Comparison of ENCODE assay signal across 9 mouse cellular contexts in the genomic region with DNA sequence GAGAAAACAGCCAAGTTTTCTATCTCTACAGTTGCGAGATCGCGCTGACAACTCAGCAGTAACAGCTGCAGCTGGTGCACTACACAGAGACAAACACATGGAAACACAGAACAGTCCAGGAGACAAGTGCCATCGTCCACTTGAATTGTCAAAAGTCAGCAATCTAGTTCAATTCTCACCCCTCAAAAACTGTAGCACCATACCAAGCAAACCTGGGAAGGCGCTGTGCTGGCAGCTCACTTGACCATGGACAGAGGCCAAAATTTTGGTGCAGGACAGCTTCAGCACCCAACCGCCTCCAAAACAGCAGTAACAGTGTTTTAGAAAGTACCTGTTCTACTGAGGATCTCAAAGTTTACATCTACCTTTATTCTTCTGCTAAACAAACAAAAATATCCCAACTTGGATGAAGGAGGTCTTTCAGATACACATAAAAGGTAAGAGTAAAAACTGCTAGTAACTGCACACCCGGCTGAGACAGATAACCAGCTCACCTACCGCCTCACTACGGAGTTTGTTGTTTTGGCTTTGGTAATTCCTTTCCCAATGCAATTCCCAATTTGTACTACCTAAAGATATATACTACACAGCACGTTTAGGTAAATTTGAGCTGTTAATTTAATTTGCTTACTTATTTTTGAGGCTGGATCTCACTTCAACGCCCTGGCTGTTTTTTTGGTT. TPM values are rescaled to one million over a fixed set of nuclear protein-coding genes. Genes with fewer than 3 reads are reported as not detected.
A peak's percentile ranks its signal among the peaks of the same experiment; 100 is the strongest.
DNase-seq lines count a peak whose midpoint lies in the region; ATAC-seq lines count a peak whose summit lies in the region.
"Had no signal": no experiment of that assay in that cellular context is flagged by ENCODE, and none has a peak within 500 bp of the region (broad histone marks: within the 10 kb centered on the region; RNA-seq: fewer than 3 reads in every experiment).

No protein-coding gene starts in this region.

- H3K9ac ChIP-seq in heart, embryonic 11.5 days (ENCODE audit: low read depth, low read length), result no peak overlapping the region
- no peak overlapping the region for H3K9ac ChIP-seq in stomach, embryonic 15.5 days

- no peak overlapping the region for H3K27ac ChIP-seq in heart, embryonic 11.5 days (ENCODE audit: low read depth, low read length)
- no peak overlapping the region for H3K27ac ChIP-seq in stomach, embryonic 15.5 days

- peak overlapping the region; percentile 17 for H3K4me3 ChIP-seq in heart, embryonic 11.5 days (ENCODE audit: low read depth, low read length)
- H3K4me3 ChIP-seq in stomach, embryonic 15.5 days (replicated peaks), result no peak overlapping the region

- no peaks in the 10 kb centered on the region for H3K27me3 ChIP-seq in heart, embryonic 11.5 days (ENCODE audit: control insufficient read depth, insufficient read depth, low read length)
- no peaks in the 10 kb centered on the region for H3K27me3 ChIP-seq in stomach, embryonic 15.5 days (replicated peaks)
- H3K27me3 ChIP-seq: Patski had no signal

- 71% methylated on average over 11 of the region's 11 CpGs for WGBS in heart, embryonic 11.5 days (ENCODE audit: insufficient replicate concordance)
- WGBS in stomach, embryonic 15.5 days, result 67% methylated on average over 11 of the region's 11 CpGs

- H3K36me3 ChIP-seq in heart, embryonic 11.5 days (ENCODE audit: control insufficient read depth, insufficient read depth, low read length), result no peaks in the 10 kb centered on the region
- H3K36me3 ChIP-seq in stomach, embryonic 15.5 days, result no peaks in the 10 kb centered on the region

- ATAC-seq in heart, embryonic 11.5 days (replicated peaks; ENCODE audit: insufficient number of reproducible peaks, low FRiP score, low TSS enrichment), result no peak
- no peak for ATAC-seq in stomach, embryonic 15.5 days (ENCODE audit: insufficient read depth, low FRiP score, low read depth)
- ATAC-seq: Patski had no signal

- peak overlapping the region; percentile 82 for H3K4me2 ChIP-seq in heart, embryonic 11.5 days
- 0 out of 2 replicates have a peak overlapping the region, but pooled peaks have one; percentile 16 for H3K4me2 ChIP-seq in stomach, embryonic 15.5 days

- H3K4me1 ChIP-seq in heart, embryonic 11.5 days (ENCODE audit: control insufficient read depth, insufficient read depth, low read length), result peaks cover 11% of the 10 kb centered on the region
- 0 out of 2 replicates have a peak, but pooled peaks cover 4% of the 10 kb centered on the region for H3K4me1 ChIP-seq in stomach, embryonic 15.5 days

- no peaks in the 10 kb centered on the region for H3K9me3 ChIP-seq in heart, embryonic 11.5 days (replicated peaks; ENCODE audit: control insufficient read depth, low read length)
- no peaks in the 10 kb centered on the region for H3K9me3 ChIP-seq in stomach, embryonic 15.5 days

- peak; percentile 44 to 45 for DNase-seq in layer of hippocampus, postnatal 10 days (ENCODE audit: low spot score in 2 of 2)
- no peak for DNase-seq in layer of hippocampus, adult 8-10 months (ENCODE audit: low spot score in 2 of 2)
- DNase-seq in cerebellum, postnatal 36 days, result peak; percentile 62 to 67
- DNase-seq in kidney, postnatal 10 days, result peak; percentile 51
- DNase-seq in lung, postnatal 36 days, result peak; percentile 67
- DNase-seq in thymus, adult 18-20 months, result no peak

RNA-seq across cellular contexts. Expression of a gene that starts 11.6 kb away (rescaled TPM):
- total RNA-seq in layer of hippocampus, postnatal 10 days (2021), result 100 to 1,000 TPM in 1 of 2 experiments, 10 to 100 TPM in 1; 99.4 to 112 TPM
- total RNA-seq in layer of hippocampus, adult 8-10 months (2022), result 10 to 100 TPM; 65.3 to 79.3 (median 70.9) TPM
- 31.6 and 36.5 TPM in 2 replicates for polyA plus RNA-seq in heart, embryonic 11.5 days (2014; fragmentation: Nextera tagmentation; extraction: Ambion mirVana)
- polyA plus RNA-seq in stomach, embryonic 15.5 days (2015; fragmentation: Nextera tagmentation; extraction: Ambion mirVana), result 32.7 and 35.8 TPM in 2 replicates

Comparison
In these comparisons a context has a peak if more than half of its experiments do, and no peak if none do; other contexts are left out.
1. DNase-seq: peak in layer of hippocampus, postnatal 10 days (2 of 2), cerebellum, postnatal 36 days (2 of 2), kidney, postnatal 10 days (single experiment) and lung, postnatal 36 days (single experiment); none in layer of hippocampus, adult 8-10 months (0 of 2) and thymus, adult 18-20 months (0 of 2).